Mouse (Mus musculus): ENCODE measurements around the gene Angpt4. TPM values are rescaled to one million over a fixed set of nuclear protein-coding genes. Genes with fewer than 3 reads are reported as not detected.

Angpt4 gene
- polyA plus RNA-seq, 2 experiments: 0.03 to 0.06 TPM

GRCm38 (mm10) chr2:151953665-151954064 is 42.7 kb downstream of the Angpt4 start:
- no peak overlapping the region for H3K27ac ChIP-seq
- H3K36me3 ChIP-seq (replicated peaks; ENCODE audit: control insufficient read depth, insufficient read depth, low read depth): no peaks in the 10 kb centered on the region
- ATAC-seq (ENCODE audit: insufficient read depth) (no peak), DNase-seq (ENCODE audit: low read depth in 3 of 3, low spot score in 3 of 3) (no peak)
- no peaks in the 10 kb centered on the region for H3K27me3 ChIP-seq (ENCODE audit: control insufficient read depth, insufficient read depth, low read length)
- no peak overlapping the region for H3K4me2 ChIP-seq (ENCODE audit: low read depth)
- TF ChIP-seq CTCF (IDR thresholded peaks at IDR 0.05; ENCODE audit: low read depth) (no peak), EP300 (IDR thresholded peaks at IDR 0.05; ENCODE audit: low read depth) (no peak)
- no peaks in the 10 kb centered on the region for H3K9me3 ChIP-seq (ENCODE audit: control insufficient read depth, low read length)
- H3K4me1 ChIP-seq (replicated peaks; ENCODE audit: control insufficient read depth in 2 of 2, insufficient read depth in 2 of 2, low read length in 1 of 2): 0 out of 4 replicates have a peak, but pooled peaks cover 0 to under 1% of the 10 kb centered on the region in 2 experiments
- WGBS (ENCODE audit: insufficient replicate concordance): 58% methylated on average over 8 of the region's 8 CpGs
- H3K9ac ChIP-seq (replicated peaks): no peak overlapping the region
- no peak overlapping the region for H3K4me3 ChIP-seq (ENCODE audit: insufficient read depth in 1 of 2, low read depth in 2 of 2, low read length in 2 of 2)

GRCm38 (mm10) chr2:151956500-151957137 is 45.6 kb downstream of the Angpt4 start:
- H3K4me1 ChIP-seq (replicated peaks; ENCODE audit: control insufficient read depth in 2 of 2, insufficient read depth in 2 of 2, low read length in 1 of 2): peaks cover 0 to 7% of the 10 kb centered on the region in 2 experiments; a peak in 2 of 4 replicates
- no peaks in the 10 kb centered on the region for H3K27me3 ChIP-seq (ENCODE audit: control insufficient read depth, insufficient read depth, low read length)
- H3K27ac ChIP-seq: no peak overlapping the region
- H3K4me3 ChIP-seq (ENCODE audit: insufficient read depth in 1 of 2, low read depth in 2 of 2, low read length in 2 of 2): no peak overlapping the region
- H3K9ac ChIP-seq (replicated peaks): no peak overlapping the region
- no peaks in the 10 kb centered on the region for H3K36me3 ChIP-seq (replicated peaks; ENCODE audit: control insufficient read depth, insufficient read depth, low read depth)
- no peak for ATAC-seq (ENCODE audit: insufficient read depth)
- TF ChIP-seq EP300 (IDR thresholded peaks at IDR 0.05; ENCODE audit: low read depth): no peak
- TF ChIP-seq CTCF (IDR thresholded peaks at IDR 0.05; ENCODE audit: low read depth): no peak
- no peaks in the 10 kb centered on the region for H3K9me3 ChIP-seq (ENCODE audit: control insufficient read depth, low read length)
- WGBS (ENCODE audit: insufficient replicate concordance): 48% methylated on average over 4 of the region's 4 CpGs
- H3K4me2 ChIP-seq (ENCODE audit: low read depth): no peak overlapping the region
- no peak for DNase-seq (ENCODE audit: low read depth in 3 of 3, low spot score in 3 of 3)

GRCm38 (mm10) chr2:151959274-151959673 is 48.3 kb downstream of the Angpt4 start:
- 50% methylated on average over 5 of the region's 5 CpGs for WGBS (ENCODE audit: insufficient replicate concordance)
- Histone ChIP-seq H3K4me3 (ENCODE audit: insufficient read depth in 1 of 2, low read depth in 2 of 2, low read length in 2 of 2) (no peak overlapping the region), H3K36me3 (replicated peaks; ENCODE audit: control insufficient read depth, insufficient read depth, low read depth) (no peaks in the 10 kb centered on the region), H3K9me3 (ENCODE audit: control insufficient read depth, low read length) (no peaks in the 10 kb centered on the region), H3K4me1 (replicated peaks; ENCODE audit: control insufficient read depth in 2 of 2, insufficient read depth in 2 of 2, low read length in 1 of 2) (peaks cover 1 to 11% of the 10 kb centered on the region in 2 experiments; a peak in 2 of 4 replicates), H3K9ac (replicated peaks) (no peak overlapping the region), H3K27me3 (ENCODE audit: control insufficient read depth, insufficient read depth, low read length) (no peaks in the 10 kb centered on the region), H3K27ac (no peak overlapping the region), H3K4me2 (ENCODE audit: low read depth) (no peak overlapping the region)
- ATAC-seq (ENCODE audit: insufficient read depth) (peak; percentile 53), DNase-seq (ENCODE audit: low read depth in 3 of 3, low spot score in 3 of 3) (no peak)
- TF ChIP-seq CTCF (IDR thresholded peaks at IDR 0.05; ENCODE audit: low read depth) (no peak), EP300 (IDR thresholded peaks at IDR 0.05; ENCODE audit: low read depth) (no peak)

GRCm38 (mm10) chr2:151961284-151962196 is 50.5 kb downstream of the Angpt4 start:
- Histone ChIP-seq H3K27ac (no peak overlapping the region), H3K4me2 (ENCODE audit: low read depth) (no peak overlapping the region), H3K36me3 (replicated peaks; ENCODE audit: control insufficient read depth, insufficient read depth, low read depth) (no peaks in the 10 kb centered on the region), H3K27me3 (ENCODE audit: control insufficient read depth, insufficient read depth, low read length) (no peaks in the 10 kb centered on the region), H3K9ac (replicated peaks) (no peak overlapping the region), H3K4me3 (ENCODE audit: insufficient read depth in 1 of 2, low read depth in 2 of 2, low read length in 2 of 2) (no peak overlapping the region), H3K9me3 (ENCODE audit: control insufficient read depth, low read length) (no peaks in the 10 kb centered on the region), H3K4me1 (replicated peaks; ENCODE audit: control insufficient read depth in 2 of 2, insufficient read depth in 2 of 2, low read length in 1 of 2) (peaks cover 2 to 11% of the 10 kb centered on the region in 2 experiments; a peak in 2 of 4 replicates)
- 46% methylated on average over 9 of the region's 9 CpGs for WGBS (ENCODE audit: insufficient replicate concordance)
- ATAC-seq (ENCODE audit: insufficient read depth) (no peak), DNase-seq (ENCODE audit: low read depth in 3 of 3, low spot score in 3 of 3) (no peak)
- TF ChIP-seq EP300 (IDR thresholded peaks at IDR 0.05; ENCODE audit: low read depth): no peak
- no peak for TF ChIP-seq CTCF (IDR thresholded peaks at IDR 0.05; ENCODE audit: low read depth)

GRCm38 (mm10) chr2:151962474-151962873 is 51.5 kb downstream of the Angpt4 start:
- no peak for DNase-seq (ENCODE audit: low read depth in 3 of 3, low spot score in 3 of 3)
- no peak overlapping the region for H3K9ac ChIP-seq (replicated peaks)
- H3K4me2 ChIP-seq (ENCODE audit: low read depth): no peak overlapping the region
- ATAC-seq (ENCODE audit: insufficient read depth): no peak
- H3K36me3 ChIP-seq (replicated peaks; ENCODE audit: control insufficient read depth, insufficient read depth, low read depth): no peaks in the 10 kb centered on the region
- no peaks in the 10 kb centered on the region for H3K27me3 ChIP-seq (ENCODE audit: control insufficient read depth, insufficient read depth, low read length)
- WGBS (ENCODE audit: insufficient replicate concordance): 72% methylated on average over 10 of the region's 10 CpGs
- no peaks in the 10 kb centered on the region for H3K9me3 ChIP-seq (ENCODE audit: control insufficient read depth, low read length)
- H3K27ac ChIP-seq: no peak overlapping the region
- H3K4me1 ChIP-seq (replicated peaks; ENCODE audit: control insufficient read depth in 2 of 2, insufficient read depth in 2 of 2, low read length in 1 of 2): peaks cover 2 to 11% of the 10 kb centered on the region in 2 experiments; a peak in 2 of 4 replicates
- TF ChIP-seq CTCF (IDR thresholded peaks at IDR 0.05; ENCODE audit: low read depth) (no peak), EP300 (IDR thresholded peaks at IDR 0.05; ENCODE audit: low read depth) (no peak)
- no peak overlapping the region for H3K4me3 ChIP-seq (ENCODE audit: insufficient read depth in 1 of 2, low read depth in 2 of 2, low read length in 2 of 2)
